Mouse (Mus musculus) thymus, adult 2 months (tissue): ENCODE results near the gene Ccdc162. TPM values are rescaled to one million over a fixed set of nuclear protein-coding genes. Genes with fewer than 3 reads are reported as not detected.

Source experiments
- DNase-seq: peaks from one replicate; pipeline ENCODE4 v3.0.0; 2021
- H3K27ac ChIP-seq: fragments of 200-500 bp; 2 replicates; pipeline ENCODE4 v1.5.1; 2012; ENCODE audit warnings: low read length, control low read depth; ENCODE audit not compliant: control insufficient read depth, insufficient read depth
- H3K27me3 ChIP-seq: fragments of 200-500 bp; 2 replicates; pipeline ENCODE4 v1.6.1; 2012; ENCODE audit warnings: mild to moderate bottlenecking, low read length, moderate library complexity, mixed read lengths; ENCODE audit not compliant: control insufficient read depth, insufficient read depth
- H3K36me3 ChIP-seq: fragments of 200-500 bp; 2 replicates; pipeline ENCODE4 v1.6.1; 2012; ENCODE audit warnings: mild to moderate bottlenecking, low read length, moderate library complexity; ENCODE audit not compliant: control insufficient read depth, insufficient read depth
- H3K4me1 ChIP-seq: fragments of 200-500 bp; replicated peaks from 2 replicates; pipeline ENCODE4 v1.6.1; 2012; ENCODE audit warnings: low read length; ENCODE audit not compliant: control insufficient read depth, insufficient read depth
- H3K4me3 ChIP-seq: fragments of 200-500 bp; 2 replicates; pipeline ENCODE4 v1.5.1; 2012; ENCODE audit warnings: mild to moderate bottlenecking, low read length, control low read depth, moderate library complexity; ENCODE audit not compliant: control insufficient read depth, insufficient read depth
- CTCF ChIP-seq: fragments of 200-500 bp; IDR thresholded peaks from 2 replicates; pipeline ENCODE4 v1.5.1; 2012; ENCODE audit warnings: mild to moderate bottlenecking, control low read depth, low read length, moderate library complexity, borderline replicate concordance; ENCODE audit not compliant: control insufficient read depth, poor library complexity, insufficient read depth; ENCODE audit errors: extremely low read depth
- POLR2A ChIP-seq: fragments of 200-500 bp; IDR thresholded peaks from 2 replicates; pipeline ENCODE4 v1.6.1; 2012; ENCODE audit warnings: mild to moderate bottlenecking, low read length, control low read depth, moderate library complexity; ENCODE audit not compliant: control insufficient read depth, poor library complexity, insufficient read depth; ENCODE audit errors: extremely low read depth
- WGBS: fragments of 180-500 bp; shearing (Covaris S2); methylation state at CpG from one replicate; pipeline ENCODE4 v1.1.7; 2018; 5-methylcytosine and 5-hydroxymethylcytosine counted together
- polyA plus RNA-seq: library from polyadenylated mRNA; depleted of rRNA; stranded (reverse); fragments of >200 nt; gene quantifications from 2 replicates; pipeline ENCODE4 v1.2.3, GENCODE M21; 2012

Gene Ccdc162
- polyA plus RNA-seq, 1 experiment, result 5.1 TPM

- DNase-seq, result no peak
- Histone ChIP-seq H3K4me3 (no peak overlapping the region), H3K27ac (no peak overlapping the region), H3K27me3 (no peaks in the 10 kb centered on the region), H3K4me1 (no peaks in the 10 kb centered on the region), H3K36me3 (peaks cover 10% of the 10 kb centered on the region; the same call in 1 of the 2 replicates)
- no peak for TF ChIP-seq POLR2A
- TF ChIP-seq CTCF, result no peak
- WGBS, result 100% methylated on average over 4 of the region's 4 CpGs
These were observed 177.4 kb downstream of the Ccdc162 start for GRCm38 (mm10) chr10:41538986-41539385.

- WGBS, result 96% methylated on average over 3 of the region's 3 CpGs
- H3K4me1 ChIP-seq, result no peaks in the 10 kb centered on the region
- H3K36me3 ChIP-seq, result peaks cover 14% of the 10 kb centered on the region; the same call in 1 of the 2 replicates
- no peak for DNase-seq
- no peaks in the 10 kb centered on the region for H3K27me3 ChIP-seq
- no peak for TF ChIP-seq CTCF
- TF ChIP-seq POLR2A, result no peak
- H3K27ac ChIP-seq, result no peak overlapping the region
- no peak overlapping the region for H3K4me3 ChIP-seq
These were observed 178.5 kb downstream of the Ccdc162 start for GRCm38 (mm10) chr10:41537983-41538330.

GRCm38 (mm10) chr10:41537226-41537982, 179.0 kb downstream of the Ccdc162 start:
- no peak overlapping the region for H3K4me3 ChIP-seq
- no peaks in the 10 kb centered on the region for H3K4me1 ChIP-seq
- WGBS, result 98% methylated on average over 4 of the region's 4 CpGs
- DNase-seq, result no peak
- H3K27ac ChIP-seq, result no peak overlapping the region
- no peaks in the 10 kb centered on the region for H3K27me3 ChIP-seq
- H3K36me3 ChIP-seq, result peaks cover 20% of the 10 kb centered on the region; the same call in 1 of the 2 replicates
- TF ChIP-seq CTCF, result no peak
- TF ChIP-seq POLR2A, result no peak

GRCm38 (mm10) chr10:41536714-41537113, 179.7 kb downstream of the Ccdc162 start:
- 21% methylated on average over 1 of the region's 1 CpGs for WGBS
- H3K27ac ChIP-seq, result no peak overlapping the region
- no peak for TF ChIP-seq POLR2A
- no peak for TF ChIP-seq CTCF
- no peaks in the 10 kb centered on the region for H3K27me3 ChIP-seq
- H3K4me1 ChIP-seq, result no peaks in the 10 kb centered on the region
- H3K4me3 ChIP-seq, result no peak overlapping the region
- peaks cover 21% of the 10 kb centered on the region; the same call in 1 of the 2 replicates for H3K36me3 ChIP-seq
- DNase-seq, result no peak

GRCm38 (mm10) chr10:41535991-41536390, 180.4 kb downstream of the Ccdc162 start:
- Histone ChIP-seq H3K4me3 (no peak overlapping the region), H3K4me1 (no peaks in the 10 kb centered on the region), H3K27ac (no peak overlapping the region), H3K36me3 (peaks cover 27% of the 10 kb centered on the region), H3K27me3 (no peaks in the 10 kb centered on the region)
- TF ChIP-seq POLR2A (no peak), CTCF (no peak)
- WGBS, result 99% methylated on average over 2 of the region's 2 CpGs
- DNase-seq, result no peak

GRCm38 (mm10) chr10:41529972-41530371, 186.5 kb downstream of the Ccdc162 start:
- Histone ChIP-seq H3K4me1 (peaks cover 3% of the 10 kb centered on the region), H3K27ac (no peak overlapping the region), H3K4me3 (no peak overlapping the region), H3K27me3 (no peaks in the 10 kb centered on the region), H3K36me3 (peaks cover 68% of the 10 kb centered on the region)
- TF ChIP-seq POLR2A (no peak), CTCF (no peak)
- WGBS, result 18% methylated on average over 5 of the region's 5 CpGs
- DNase-seq, result no peak

- Histone ChIP-seq H3K4me3 (no peak overlapping the region), H3K27me3 (no peaks in the 10 kb centered on the region), H3K4me1 (peaks cover 6% of the 10 kb centered on the region), H3K27ac (no peak overlapping the region), H3K36me3 (peaks cover 62% of the 10 kb centered on the region)
- WGBS, result 8% methylated on average over 1 of the region's 1 CpGs
- TF ChIP-seq POLR2A (no peak), CTCF (no peak)
- DNase-seq, result no peak
These were observed 190.7 kb downstream of the Ccdc162 start for GRCm38 (mm10) chr10:41525696-41526095.
